Mouse (Mus musculus): ENCODE measurements at regions not wholly inside any gene's neighbourhood (a gene's known extent, or its start where the extent isn't known, plus 50 kb on each side); places are given as distances from the start of the nearest gene placed in this dataset.

- H3K4me1 ChIP-seq = peaks cover 4% of the 10 kb centered on the region; the same call in 1 of the 2 replicates
- TF ChIP-seq FLI1 (IDR thresholded peaks at IDR 0.05; ENCODE audit: low read length) (no peak), GATA1 (IDR thresholded peaks at IDR 0.05; ENCODE audit: borderline replicate concordance, low read length) (no peak)
- H3K27me3 ChIP-seq (replicated peaks) = peaks cover 5% of the 10 kb centered on the region
- H3K4me3 ChIP-seq (replicated peaks) = no peak overlapping the region
- H3K36me3 ChIP-seq (replicated peaks; ENCODE audit: low read length) = no peaks in the 10 kb centered on the region
- 0 out of 2 replicates have a peak, but pooled peaks cover 5% of the 10 kb centered on the region for H3K9me3 ChIP-seq
Observed at GRCm38 (mm10) chr6:52425082-52425481, 111.8 kb downstream of the Evx1 start.

- TF ChIP-seq GATA1 (IDR thresholded peaks at IDR 0.05; ENCODE audit: borderline replicate concordance, low read length) (no peak), FLI1 (IDR thresholded peaks at IDR 0.05; ENCODE audit: low read length) (no peak)
- Histone ChIP-seq H3K4me3 (replicated peaks) (no peak overlapping the region), H3K4me1 (peaks cover 4% of the 10 kb centered on the region; the same call in 1 of the 2 replicates), H3K36me3 (replicated peaks; ENCODE audit: low read length) (no peaks in the 10 kb centered on the region), H3K27me3 (replicated peaks) (peaks cover 6% of the 10 kb centered on the region), H3K9me3 (0 out of 2 replicates have a peak, but pooled peaks cover 5% of the 10 kb centered on the region)
Observed at GRCm38 (mm10) chr6:52428489-52429203, 115.3 kb downstream of the Evx1 start.

DNA sequence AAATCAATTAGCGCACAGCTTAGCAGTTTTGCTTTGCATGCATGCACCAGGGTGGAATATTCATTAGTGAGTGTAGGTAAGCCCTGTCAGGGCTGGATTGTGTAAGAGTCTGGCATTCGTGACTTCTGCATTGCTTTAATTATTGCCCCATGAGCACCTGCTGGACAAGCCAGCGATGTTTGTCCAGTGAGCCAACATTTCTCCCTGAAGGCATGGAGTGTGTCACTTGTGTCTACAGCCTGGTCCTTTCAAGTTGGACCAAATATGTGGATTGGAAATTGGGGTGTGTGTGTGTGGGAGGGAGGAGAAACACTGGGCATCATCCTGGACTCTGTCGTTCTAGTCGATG, 115.9 kb downstream of the Evx1 start:
- Histone ChIP-seq H3K9me3 (0 out of 2 replicates have a peak, but pooled peaks cover 5% of the 10 kb centered on the region), H3K4me3 (replicated peaks) (no peak overlapping the region), H3K4me1 (peaks cover 4% of the 10 kb centered on the region; the same call in 1 of the 2 replicates), H3K27me3 (replicated peaks) (peaks cover 6% of the 10 kb centered on the region), H3K36me3 (replicated peaks; ENCODE audit: low read length) (no peaks in the 10 kb centered on the region)
- TF ChIP-seq GATA1 (IDR thresholded peaks at IDR 0.05; ENCODE audit: borderline replicate concordance, low read length) = no peak
- TF ChIP-seq FLI1 (IDR thresholded peaks at IDR 0.05; ENCODE audit: low read length) = no peak

- Histone ChIP-seq H3K9me3 (no peaks in the 10 kb centered on the region), H3K4me1 (no peaks in the 10 kb centered on the region), H3K4me3 (replicated peaks) (no peak overlapping the region), H3K27me3 (replicated peaks) (peaks cover 6% of the 10 kb centered on the region), H3K36me3 (replicated peaks; ENCODE audit: low read length) (no peaks in the 10 kb centered on the region)
- TF ChIP-seq FLI1 (IDR thresholded peaks at IDR 0.05; ENCODE audit: low read length) (no peak), GATA1 (IDR thresholded peaks at IDR 0.05; ENCODE audit: borderline replicate concordance, low read length) (no peak)
Observed at GRCm38 (mm10) chr6:52433234-52433633, 119.9 kb downstream of the Evx1 start.

- Histone ChIP-seq H3K4me3 (replicated peaks) (no peak overlapping the region), H3K9me3 (no peaks in the 10 kb centered on the region)
Observed at GRCm38 (mm10) chr6:52434771-52435170, 121.5 kb downstream of the Evx1 start.

DNA sequence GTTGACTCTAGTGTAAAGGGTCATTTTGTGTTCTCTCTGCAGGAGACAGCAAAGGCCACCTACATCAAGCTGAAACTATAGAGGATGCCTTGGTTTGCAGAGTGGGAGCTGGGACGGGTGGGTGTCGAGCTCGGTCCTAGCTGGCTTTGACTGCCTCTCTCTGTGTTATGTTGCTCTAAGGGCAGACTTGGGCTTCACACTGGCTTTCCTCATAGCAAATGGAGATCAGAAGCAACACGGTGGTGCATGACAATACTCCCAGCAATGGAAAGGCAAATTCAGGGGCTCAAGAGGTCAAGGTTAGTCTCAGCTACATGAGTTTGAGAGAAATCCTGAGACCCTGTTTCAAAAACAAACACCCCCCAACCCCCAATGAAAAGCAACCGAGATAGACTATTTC, 122.1 kb downstream of the Evx1 start:
- Histone ChIP-seq H3K36me3 (replicated peaks; ENCODE audit: low read length) (no peaks in the 10 kb centered on the region), H3K27me3 (replicated peaks) (peaks cover 2% of the 10 kb centered on the region), H3K4me3 (replicated peaks) (no peak overlapping the region), H3K9me3 (no peaks in the 10 kb centered on the region), H3K4me1 (no peaks in the 10 kb centered on the region)
- TF ChIP-seq GATA1 (IDR thresholded peaks at IDR 0.05; ENCODE audit: borderline replicate concordance, low read length) (no peak), FLI1 (IDR thresholded peaks at IDR 0.05; ENCODE audit: low read length) (no peak)

More at GRCm38 (mm10) chr6:52434771-52435170, 121.5 kb downstream of the Evx1 start:
- Histone ChIP-seq H3K36me3 (replicated peaks; ENCODE audit: low read length) (no peaks in the 10 kb centered on the region), H3K4me1 (no peaks in the 10 kb centered on the region), H3K27me3 (replicated peaks) (peaks cover 2% of the 10 kb centered on the region)
- TF ChIP-seq GATA1 (IDR thresholded peaks at IDR 0.05; ENCODE audit: borderline replicate concordance, low read length) (no peak), FLI1 (IDR thresholded peaks at IDR 0.05; ENCODE audit: low read length) (no peak)

- Histone ChIP-seq H3K36me3 (replicated peaks; ENCODE audit: low read length) (no peaks in the 10 kb centered on the region), H3K27me3 (replicated peaks) (peaks cover 4% of the 10 kb centered on the region), H3K9me3 (peaks cover 3% of the 10 kb centered on the region; the same call in 1 of the 2 replicates), H3K4me1 (no peaks in the 10 kb centered on the region), H3K4me3 (replicated peaks) (no peak overlapping the region)
- TF ChIP-seq FLI1 (IDR thresholded peaks at IDR 0.05; ENCODE audit: low read length) (no peak), GATA1 (IDR thresholded peaks at IDR 0.05; ENCODE audit: borderline replicate concordance, low read length) (no peak)
Observed at GRCm38 (mm10) chr6:52438366-52438765, 125.1 kb downstream of the Evx1 start.

- Histone ChIP-seq H3K36me3 (replicated peaks; ENCODE audit: low read length) (no peaks in the 10 kb centered on the region), H3K27me3 (replicated peaks) (peaks cover 7% of the 10 kb centered on the region), H3K9me3 (peaks cover 3% of the 10 kb centered on the region; the same call in 1 of the 2 replicates), H3K4me3 (replicated peaks) (no peak overlapping the region), H3K4me1 (no peaks in the 10 kb centered on the region)
- TF ChIP-seq GATA1 (IDR thresholded peaks at IDR 0.05; ENCODE audit: borderline replicate concordance, low read length) = no peak
- TF ChIP-seq FLI1 (IDR thresholded peaks at IDR 0.05; ENCODE audit: low read length) = no peak
Observed at GRCm38 (mm10) chr6:52439204-52439603, 125.9 kb downstream of the Evx1 start.

GRCm38 (mm10) chr6:52440160-52440559, 126.9 kb downstream of the Evx1 start:
- Histone ChIP-seq H3K4me1 (no peaks in the 10 kb centered on the region), H3K9me3 (peaks cover 3% of the 10 kb centered on the region; the same call in 1 of the 2 replicates), H3K4me3 (replicated peaks) (no peak overlapping the region), H3K36me3 (replicated peaks; ENCODE audit: low read length) (no peaks in the 10 kb centered on the region), H3K27me3 (replicated peaks) (peaks cover 9% of the 10 kb centered on the region)
- TF ChIP-seq GATA1 (IDR thresholded peaks at IDR 0.05; ENCODE audit: borderline replicate concordance, low read length) (no peak), FLI1 (IDR thresholded peaks at IDR 0.05; ENCODE audit: low read length) (no peak)

Data from megakaryocyte, embryonic 14.5 days (primary cell).